Mouse (Mus musculus) G1E (cell line): ENCODE measurements at regions not wholly inside any gene's neighbourhood (a gene's known extent, or its start where the extent isn't known, plus 50 kb on each side); places are given as distances from the start of the nearest gene placed in this dataset.

Experiments
- ATAC-seq: 2 replicates; pipeline ENCODE4 v1.8.0; 2016; ENCODE audit warnings: mild to moderate bottlenecking; ENCODE audit not compliant: insufficient number of reproducible peaks, poor library complexity, low FRiP score, severe bottlenecking; ENCODE audit errors: extremely low read depth
- DNase-seq: peaks from one replicate; pipeline ENCODE4 v3.0.0; 2012; ENCODE audit warnings: low spot score
- H3K27me3 ChIP-seq: 2 replicates; pipeline ENCODE4 v1.6.1; 2012; ENCODE audit warnings: mild to moderate bottlenecking, low read length, inconsistent platforms; ENCODE audit not compliant: insufficient read depth
- H3K36me3 ChIP-seq: replicated peaks from 2 replicates; pipeline ENCODE3; 2012; ENCODE audit warnings: mild to moderate bottlenecking, inconsistent platforms
- H3K4me1 ChIP-seq: 2 replicates; pipeline ENCODE4 v1.6.1; 2012; ENCODE audit warnings: low read depth, low read length, inconsistent platforms, mixed read lengths; ENCODE audit not compliant: insufficient read depth
- H3K4me3 ChIP-seq: 2 replicates; pipeline ENCODE4 v1.5.1; 2012; ENCODE audit warnings: low read depth, mild to moderate bottlenecking, inconsistent platforms, low read length, moderate library complexity, mixed read lengths
- H3K9me3 ChIP-seq: replicated peaks from 2 replicates; pipeline ENCODE4 v1.6.1; 2012; ENCODE audit warnings: inconsistent platforms
- CTCF ChIP-seq: IDR thresholded peaks from 2 replicates; pipeline ENCODE4 v1.5.1; 2012; ENCODE audit warnings: low read depth, low read length, inconsistent platforms, mixed read lengths
- GATA1 ChIP-seq: IDR thresholded peaks from 2 replicates; pipeline ENCODE4 v1.6.1; 2012; ENCODE audit warnings: borderline replicate concordance, low read length, inconsistent platforms, mixed read lengths
- GATA2 ChIP-seq: IDR thresholded peaks from 2 replicates; pipeline ENCODE4 v1.6.1; 2012; ENCODE audit warnings: low read depth, low read length, inconsistent platforms, borderline replicate concordance
- POLR2AphosphoS5 ChIP-seq: IDR thresholded peaks from 2 replicates; pipeline ENCODE4 v1.6.1; 2012; ENCODE audit warnings: low read depth, low read length, inconsistent platforms; ENCODE audit not compliant: insufficient replicate concordance
- TAL1 ChIP-seq: conservative IDR thresholded peaks from 2 replicates; pipeline ENCODE4 v1.6.1; 2012; ENCODE audit warnings: low read depth, low read length, inconsistent platforms, mixed read lengths

GRCm38 (mm10) chr6:147832521-147832920 lies 214.5 kb upstream of the Far2 start:
- H3K36me3 ChIP-seq: no peaks in the 10 kb centered on the region
- ATAC-seq: no peak
- H3K4me3 ChIP-seq: no peak overlapping the region
- TF ChIP-seq GATA2: no peak
- TF ChIP-seq CTCF: no peak
- TF ChIP-seq POLR2AphosphoS5: no peak
- TF ChIP-seq GATA1: no peak
- TF ChIP-seq TAL1: no peak
- no peaks in the 10 kb centered on the region for H3K27me3 ChIP-seq
- no peaks in the 10 kb centered on the region for H3K4me1 ChIP-seq
- no peaks in the 10 kb centered on the region for H3K9me3 ChIP-seq
- DNase-seq: no peak

GRCm38 (mm10) chr6:147833501-147833900 lies 213.6 kb upstream of the Far2 start:
- TF ChIP-seq GATA1 (no peak), GATA2 (no peak), TAL1 (no peak), CTCF (no peak), POLR2AphosphoS5 (no peak)

GRCm38 (mm10) chr6:147838846-147839245 lies 208.2 kb upstream of the Far2 start:
- Histone ChIP-seq H3K4me3 (no peak overlapping the region), H3K36me3 (no peaks in the 10 kb centered on the region), H3K9me3 (no peaks in the 10 kb centered on the region), H3K4me1 (no peaks in the 10 kb centered on the region), H3K27me3 (no peaks in the 10 kb centered on the region)
- ATAC-seq (no peak), DNase-seq (no peak)
- no peak for TF ChIP-seq TAL1
- TF ChIP-seq GATA2: no peak
- TF ChIP-seq POLR2AphosphoS5: no peak
- TF ChIP-seq CTCF: no peak
- TF ChIP-seq GATA1: no peak

More at GRCm38 (mm10) chr6:147833501-147833900, 213.6 kb upstream of the Far2 start:
- no peak overlapping the region for H3K4me3 ChIP-seq
- ATAC-seq (no peak), DNase-seq (no peak)
- no peaks in the 10 kb centered on the region for H3K27me3 ChIP-seq
- no peaks in the 10 kb centered on the region for H3K9me3 ChIP-seq
- H3K4me1 ChIP-seq: no peaks in the 10 kb centered on the region
- no peaks in the 10 kb centered on the region for H3K36me3 ChIP-seq

- no peaks in the 10 kb centered on the region for H3K27me3 ChIP-seq
- H3K4me3 ChIP-seq: no peak overlapping the region
- TF ChIP-seq TAL1: no peak
- no peak for TF ChIP-seq POLR2AphosphoS5
- ATAC-seq (no peak), DNase-seq (no peak)
- no peaks in the 10 kb centered on the region for H3K4me1 ChIP-seq
- H3K36me3 ChIP-seq: no peaks in the 10 kb centered on the region
- no peaks in the 10 kb centered on the region for H3K9me3 ChIP-seq
Observed at GRCm38 (mm10) chr6:147849988-147850387, 197.1 kb upstream of the Far2 start.

GRCm38 (mm10) chr6:147861116-147861515 lies 185.9 kb upstream of the Far2 start:
- no peaks in the 10 kb centered on the region for H3K4me1 ChIP-seq
- DNase-seq (no peak), ATAC-seq (no peak)
- no peaks in the 10 kb centered on the region for H3K9me3 ChIP-seq
- no peaks in the 10 kb centered on the region for H3K27me3 ChIP-seq
- no peaks in the 10 kb centered on the region for H3K36me3 ChIP-seq
- TF ChIP-seq GATA2: no peak
- TF ChIP-seq CTCF: no peak
- TF ChIP-seq TAL1: no peak
- H3K4me3 ChIP-seq: no peak overlapping the region

- no peak for DNase-seq
- no peaks in the 10 kb centered on the region for H3K9me3 ChIP-seq
- ATAC-seq: no peak
- H3K27me3 ChIP-seq: no peaks in the 10 kb centered on the region
- no peaks in the 10 kb centered on the region for H3K4me1 ChIP-seq
- no peaks in the 10 kb centered on the region for H3K36me3 ChIP-seq
- H3K4me3 ChIP-seq: no peak overlapping the region
- TF ChIP-seq POLR2AphosphoS5 (no peak), GATA2 (no peak), GATA1 (no peak), CTCF (no peak), TAL1 (no peak)
Observed at GRCm38 (mm10) chr6:147871033-147871432, 176.0 kb upstream of the Far2 start.

- Histone ChIP-seq H3K27me3 (no peaks in the 10 kb centered on the region), H3K4me3 (no peak overlapping the region), H3K36me3 (no peaks in the 10 kb centered on the region), H3K9me3 (no peaks in the 10 kb centered on the region), H3K4me1 (no peaks in the 10 kb centered on the region)
- DNase-seq (no peak), ATAC-seq (no peak)
- no peak for TF ChIP-seq CTCF
- TF ChIP-seq GATA2: no peak
Observed at GRCm38 (mm10) chr6:147873173-147873572, 173.9 kb upstream of the Far2 start.
